Mouse (Mus musculus) adrenal gland, postnatal 25 days (tissue): ENCODE measurements around the gene Gm884. TPM values are rescaled to one million over a fixed set of nuclear protein-coding genes. Genes with fewer than 3 reads are reported as not detected.
"Not testable (repeated sequence)": the region's sequence is repeated elsewhere in the genome, so short reads cannot be mapped to it uniquely, and the experiment has no call there.

ENCODE experiments used
- DNase-seq: peaks from one replicate; pipeline ENCODE4 v3.0.0; 2021; ENCODE audit warnings: mixed read lengths
- total RNA-seq: library from RNA; stranded (reverse); gene quantifications from 2 replicates; pipeline ENCODE4 v1.2.3, GENCODE M21; 2021

The Gm884 gene
- total RNA-seq, 1 experiment from 2014 or later: not detected

- DNase-seq: no peak
Measured at GRCm38 (mm10) chr11:103634806-103635205, 13.9 kb upstream of the Gm884 start.

- DNase-seq: no peak
Measured at GRCm38 (mm10) chr11:103627453-103627852, 6.5 kb upstream of the Gm884 start.

GRCm38 (mm10) chr11:103610772-103611171, 10.2 kb downstream of the Gm884 start:
- DNase-seq: no peak

- no peak for DNase-seq
Measured at GRCm38 (mm10) chr11:103606611-103607010, 14.3 kb downstream of the Gm884 start.

- no peak for DNase-seq
Measured at GRCm38 (mm10) chr11:103578339-103578738, 42.6 kb downstream of the Gm884 start.

- DNase-seq: no peak
Measured at GRCm38 (mm10) chr11:103556021-103556420, 64.9 kb downstream of the Gm884 start.

DNA sequence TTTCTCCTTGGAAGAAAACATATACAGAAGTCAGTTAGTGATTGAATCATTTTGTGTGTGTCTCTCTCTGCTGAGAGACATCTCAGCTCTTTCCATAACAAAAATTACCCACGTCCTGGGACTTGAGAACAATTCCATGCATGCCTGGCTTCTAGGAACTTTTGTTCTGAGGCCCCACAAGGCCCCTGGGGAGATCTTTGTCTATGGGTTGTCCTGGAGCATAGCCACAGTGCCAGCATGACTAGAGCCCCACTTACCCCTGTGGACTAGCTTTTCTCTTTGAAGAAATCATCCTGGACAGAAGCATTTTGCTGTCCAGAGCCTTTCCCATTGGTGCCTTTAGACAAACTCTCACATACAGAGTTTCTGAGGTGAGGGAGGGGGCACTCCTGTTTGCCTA, 86.0 kb downstream of the Gm884 start:
- not testable (repeated sequence) for DNase-seq

- no peak for DNase-seq
Measured at GRCm38 (mm10) chr11:103512111-103512510, 108.8 kb downstream of the Gm884 start.

DNA sequence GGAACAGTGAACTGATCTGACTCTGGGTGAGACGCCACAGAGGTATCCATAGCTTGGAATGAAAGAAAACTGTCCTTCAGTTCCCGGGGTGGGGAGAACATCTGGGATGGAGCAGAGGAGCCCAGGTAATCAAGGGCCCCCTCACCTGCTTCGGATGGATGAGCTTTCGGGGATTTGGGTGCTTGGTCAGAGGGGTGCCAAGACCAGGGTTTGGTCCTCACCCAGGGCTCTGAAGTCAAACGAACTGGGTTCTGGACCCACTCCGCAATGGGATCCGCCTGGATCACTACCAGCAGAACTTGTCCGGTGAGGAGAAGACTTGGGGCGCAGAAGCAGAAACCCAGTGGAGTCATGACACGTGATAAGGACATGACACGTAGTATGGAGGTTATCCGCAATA, 116.4 kb downstream of the Gm884 start, which contains the start of gene Lrrc37a:
Lrrc37a (minus strand) TSS at position 101 of the 400 bp plus-strand sequence.
- no peak for DNase-seq

Other genes starting within 250 kb of the Gm884 start
- gene Plekhm1, start 208.5 kb downstream of the Gm884 start, total RNA-seq: 22.9 and 25.0 TPM in 2 replicates
- not detected in 2 replicates for gene Lrrc37a, start 116.5 kb downstream of the Gm884 start, total RNA-seq
- gene Lyzl6, start 17.8 kb upstream of the Gm884 start, total RNA-seq: not detected in 2 replicates
- gene Rprml, start 28.4 kb upstream of the Gm884 start, total RNA-seq: 0.64 TPM in 1 of 2 replicates, not detected in the other
- gene Gosr2, start 76.8 kb upstream of the Gm884 start, total RNA-seq: 76.0 and 82.7 TPM in 2 replicates
- 0.12 TPM in 1 of 2 replicates, not detected in the other for gene Wnt9b, start 128.7 kb upstream of the Gm884 start, total RNA-seq
- 0.15 TPM in 1 of 2 replicates, not detected in the other for gene Wnt3, start 153.0 kb upstream of the Gm884 start, total RNA-seq